Mouse (Mus musculus) urinary bladder, postnatal 36 days (tissue): Measurements from ENCODE around the gene Bphl.

Source experiments
- DNase-seq, 2 experiments: peaks; one replicate each; pipeline ENCODE4 v3.0.0; 2022; ENCODE audit warnings: low spot score in 2 of 2, mixed read lengths in 1 of 2

Gene Bphl

DNA sequence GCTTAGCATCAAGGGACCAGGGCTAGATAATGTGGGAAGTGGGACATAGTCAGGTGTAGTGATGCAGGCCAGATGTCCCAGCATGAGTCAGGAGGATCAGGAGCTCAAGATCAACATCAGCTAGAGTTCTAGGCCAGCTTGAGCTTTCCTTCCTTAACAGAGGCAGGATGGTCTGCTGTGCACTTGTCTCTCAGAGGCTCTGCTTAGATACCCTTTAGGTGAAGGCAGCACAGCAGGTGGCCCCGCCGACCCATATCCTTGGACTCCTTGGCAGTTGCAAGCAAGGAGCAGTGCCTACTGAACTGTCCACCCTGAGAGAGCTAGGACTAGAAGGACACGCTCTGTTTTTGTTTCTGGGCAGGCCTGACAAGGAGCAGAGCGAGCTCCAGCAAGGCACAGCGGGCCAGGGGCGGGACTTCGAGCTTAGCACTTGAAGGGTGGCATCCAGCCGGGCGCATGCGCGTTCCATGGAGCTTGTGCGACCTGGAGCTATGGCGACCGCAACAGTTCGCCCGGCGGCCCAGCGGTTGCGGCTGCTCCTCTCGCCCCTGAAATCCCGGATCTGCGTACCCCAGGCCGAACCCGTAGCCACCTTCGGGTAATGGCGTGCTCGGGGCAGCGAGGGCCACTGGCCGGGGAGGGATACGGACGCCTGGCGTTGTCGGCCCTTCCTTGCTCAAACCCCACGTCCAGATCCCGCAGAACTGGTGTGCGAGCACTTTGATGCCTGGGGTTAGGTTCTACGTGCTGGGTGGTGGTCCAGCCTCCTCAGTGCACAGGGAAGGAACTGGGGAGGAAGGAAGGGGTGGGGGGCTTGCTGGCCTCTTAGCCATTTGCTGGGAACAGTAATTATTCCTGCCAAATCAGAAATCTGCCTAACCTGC lies at the start of gene Bphl:
Gene Bphl (plus strand): TSS at position 426 of the 884 bp plus-strand sequence.
- DNase-seq, result peak; percentile 84 to 93

DNA sequence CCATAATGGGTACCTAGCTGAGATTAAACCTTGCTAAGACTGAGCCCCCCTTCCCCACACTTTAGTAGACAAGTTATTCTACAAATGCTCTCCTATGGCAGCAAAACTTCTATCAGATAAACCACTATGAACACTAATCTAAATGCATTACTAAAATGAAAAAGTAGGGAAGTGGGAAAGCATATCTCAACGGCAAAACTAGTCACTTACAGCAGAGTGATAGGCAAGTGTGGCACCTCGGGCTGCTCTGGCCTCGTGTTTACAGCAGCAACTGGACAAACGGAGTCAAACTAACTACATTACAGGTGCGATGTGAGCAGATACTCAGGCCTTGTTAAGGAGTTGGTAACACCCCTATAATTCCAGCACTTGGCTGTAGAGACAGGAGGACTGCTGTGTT lies 47.8 kb upstream of the Bphl start:
- DNase-seq, result no peak

GRCm38 (mm10) chr13:33995197-33995596 lies 42.2 kb upstream of the Bphl start:
- DNase-seq, result peak; percentile 51 to 75

GRCm38 (mm10) chr13:34002058-34003006 lies 35.1 kb upstream of the Bphl start, which contains the start of the genes Ripk1 and Serpinb6a:
Ripk1 (plus strand) TSS chr13:34002363.
Serpinb6a (minus strand) TSS chr13:34002794.
- DNase-seq, result peak; percentile 88 to 90

- DNase-seq, result no peak
Observed at GRCm38 (mm10) chr13:34003058-34003457, 34.3 kb upstream of the Bphl start.

DNA sequence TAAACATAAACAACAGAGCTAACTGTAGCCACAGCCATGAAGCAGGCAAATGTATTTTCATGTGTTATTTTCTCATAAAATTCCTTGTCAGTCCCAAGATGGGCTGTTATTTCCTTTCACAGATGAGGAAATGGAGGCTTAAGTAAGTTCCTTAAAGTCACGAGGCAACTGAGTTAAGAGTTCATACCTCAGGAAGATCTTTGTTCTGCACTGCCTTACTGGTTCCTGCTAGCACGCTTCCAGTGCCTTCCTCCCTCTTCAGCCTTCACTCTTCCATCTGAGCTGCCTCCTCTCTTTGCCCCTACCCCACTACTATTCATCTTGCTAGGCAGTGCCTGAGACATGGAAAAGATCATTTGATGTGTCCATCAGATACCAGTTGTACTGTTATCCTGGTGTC lies 30.2 kb upstream of the Bphl start:
- no peak for DNase-seq

DNA sequence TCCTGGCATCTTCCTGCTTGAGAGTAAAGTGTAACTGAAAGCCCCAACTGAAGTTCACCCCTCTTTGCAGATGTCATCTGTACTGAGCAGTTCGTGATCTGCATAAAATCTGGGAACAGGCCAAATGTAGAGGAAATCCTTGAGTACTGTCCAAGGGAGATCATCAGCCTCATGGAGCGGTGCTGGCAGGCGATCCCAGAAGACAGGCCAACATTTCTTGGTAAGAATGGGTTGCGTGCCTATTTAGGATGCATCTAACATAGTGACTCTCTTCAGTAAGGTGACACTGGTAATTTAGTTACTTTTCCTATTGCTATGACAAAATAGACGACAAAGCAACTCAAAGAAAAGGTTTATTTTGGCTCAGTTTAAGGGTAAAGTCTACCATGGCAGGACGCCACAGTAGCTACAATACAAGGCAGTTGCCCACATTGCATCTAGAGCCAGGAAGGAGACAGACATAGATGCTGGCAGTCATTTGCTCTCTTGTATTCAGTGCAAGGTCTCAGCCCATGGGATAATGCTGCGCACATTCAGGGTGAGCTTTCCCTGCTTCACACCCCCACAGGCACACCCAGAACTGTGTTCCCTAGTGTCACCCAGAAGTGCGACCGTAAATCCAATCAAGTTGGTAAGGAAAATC lies 20.3 kb upstream of the Bphl start:
- DNase-seq, result no peak

DNA sequence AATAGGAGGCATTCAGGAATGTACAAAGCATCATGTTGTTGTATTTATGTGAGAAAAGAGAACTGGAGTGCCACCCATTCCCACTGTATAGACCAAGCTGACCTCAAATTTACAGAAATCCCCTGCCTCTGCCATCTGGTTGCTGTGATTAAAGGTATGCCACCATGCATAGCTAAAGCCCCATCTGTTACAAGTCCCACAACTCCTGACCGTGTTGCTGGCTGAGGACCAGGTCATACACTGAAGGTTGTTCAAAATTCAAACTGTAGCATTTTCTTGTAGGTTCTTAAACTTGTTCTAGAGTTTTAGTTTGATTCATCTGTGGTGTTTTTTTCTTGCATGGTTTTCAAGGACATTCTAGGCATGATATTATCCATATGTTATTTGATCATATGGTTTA lies 18.9 kb upstream of the Bphl start:
- no peak for DNase-seq

- no peak for DNase-seq
Observed at GRCm38 (mm10) chr13:34021998-34022397, 15.4 kb upstream of the Bphl start.

GRCm38 (mm10) chr13:34032041-34032440 lies 5.4 kb upstream of the Bphl start:
- DNase-seq, result no peak

DNA sequence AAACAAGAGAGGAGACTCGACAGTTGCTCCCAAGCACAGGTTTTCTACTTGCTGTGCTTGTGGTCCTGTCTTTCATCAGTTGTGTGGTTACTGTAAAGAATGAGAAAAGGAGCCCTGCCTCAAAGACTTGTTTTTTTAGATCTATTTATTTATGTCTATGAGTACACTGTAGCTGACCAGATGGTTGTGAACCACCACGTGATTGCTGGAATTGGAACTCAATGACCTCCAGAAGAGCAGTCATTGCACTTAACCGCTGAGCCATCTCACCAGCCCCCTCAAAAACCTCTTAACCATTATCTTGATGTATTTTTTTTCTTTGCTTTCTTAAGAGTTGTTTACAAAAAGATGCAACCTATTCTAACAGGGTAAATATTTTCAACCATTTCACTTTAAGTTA lies 2.0 kb upstream of the Bphl start:
- no peak for DNase-seq

DNA sequence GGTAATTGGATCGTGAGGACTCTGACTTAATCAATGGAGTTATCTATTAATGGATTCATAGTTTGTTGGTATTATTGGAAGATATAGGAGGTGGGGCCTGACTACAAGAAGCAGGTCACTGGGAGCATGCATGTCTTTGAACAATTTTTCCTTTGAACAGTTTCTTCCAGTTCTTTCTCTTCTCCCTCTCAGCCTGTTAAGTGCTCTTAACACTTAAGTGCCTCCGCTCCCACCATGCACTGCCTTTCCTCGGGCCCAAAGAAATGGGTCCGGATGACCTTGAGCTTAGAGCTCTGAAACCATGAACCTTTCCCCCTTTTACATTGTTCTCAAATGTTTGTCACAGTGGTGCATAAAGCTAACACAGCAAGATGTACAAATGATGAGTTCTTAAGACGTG lies 671 bp upstream of the Bphl start:
- DNase-seq, result no peak

GRCm38 (mm10) chr13:34038056-34038432 lies 647 bp downstream of the Bphl start:
- no peak for DNase-seq

DNA sequence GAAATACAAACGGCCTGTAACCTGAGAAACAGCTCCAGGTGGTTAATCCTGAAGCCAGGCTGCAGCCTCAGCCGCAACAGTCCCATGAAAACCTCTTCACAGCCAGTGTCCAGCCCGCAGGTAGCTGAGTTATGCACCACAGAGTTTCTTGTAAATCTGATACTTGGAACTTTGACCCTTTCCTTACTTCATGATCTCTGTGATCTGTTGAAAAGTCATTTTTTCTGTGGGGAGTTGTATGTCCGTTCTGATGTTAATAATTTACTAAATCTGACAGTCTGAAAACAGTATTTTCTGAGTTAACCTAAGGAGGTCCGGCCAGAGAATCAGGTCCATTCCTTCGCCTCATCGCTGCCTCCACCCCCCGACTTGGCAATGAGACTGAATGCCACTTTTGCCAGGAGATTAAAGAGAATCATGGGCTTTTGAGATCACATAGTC lies 1.5 kb downstream of the Bphl start:
- DNase-seq, result no peak

GRCm38 (mm10) chr13:34040091-34040490 lies 2.7 kb downstream of the Bphl start:
- no peak for DNase-seq

GRCm38 (mm10) chr13:34043716-34044393 lies 6.5 kb downstream of the Bphl start:
- no peak for DNase-seq

GRCm38 (mm10) chr13:34045511-34046249 lies 8.3 kb downstream of the Bphl start:
- DNase-seq, result no peak

GRCm38 (mm10) chr13:34046421-34047012 lies 9.1 kb downstream of the Bphl start:
- peak; percentile 57 to 78 for DNase-seq

DNA sequence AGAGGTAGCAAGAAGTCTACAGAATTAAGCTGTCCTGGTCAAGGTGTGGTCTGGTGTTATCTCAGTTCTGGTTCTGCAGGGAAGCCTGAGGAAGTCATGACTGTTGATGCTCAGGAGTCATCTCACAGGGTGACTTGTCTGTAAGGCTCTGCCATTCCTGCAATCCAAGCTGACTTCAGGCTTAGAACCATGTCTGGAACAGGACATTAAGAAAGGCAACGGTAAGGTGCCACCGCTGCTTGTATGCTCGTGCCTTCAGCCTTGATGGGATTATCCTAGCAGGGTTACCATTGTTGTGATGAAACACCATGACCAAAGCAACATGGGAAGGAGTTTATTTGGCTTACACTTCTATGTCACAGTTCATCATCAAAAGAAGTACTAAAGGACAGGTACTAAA lies 10.1 kb downstream of the Bphl start:
- no peak for DNase-seq

- DNase-seq, result no peak
Observed at GRCm38 (mm10) chr13:34050479-34050878, 13.1 kb downstream of the Bphl start.
